Mouse (Mus musculus) embryo, embryonic 11.5 days (tissue): ENCODE results near the gene Ncam2.

Experiments
- DNase-seq: peaks from one replicate; pipeline ENCODE4 v3.0.0-alpha.2; 2012; ENCODE audit warnings: low read depth, low spot score

The Ncam2 gene

DNA sequence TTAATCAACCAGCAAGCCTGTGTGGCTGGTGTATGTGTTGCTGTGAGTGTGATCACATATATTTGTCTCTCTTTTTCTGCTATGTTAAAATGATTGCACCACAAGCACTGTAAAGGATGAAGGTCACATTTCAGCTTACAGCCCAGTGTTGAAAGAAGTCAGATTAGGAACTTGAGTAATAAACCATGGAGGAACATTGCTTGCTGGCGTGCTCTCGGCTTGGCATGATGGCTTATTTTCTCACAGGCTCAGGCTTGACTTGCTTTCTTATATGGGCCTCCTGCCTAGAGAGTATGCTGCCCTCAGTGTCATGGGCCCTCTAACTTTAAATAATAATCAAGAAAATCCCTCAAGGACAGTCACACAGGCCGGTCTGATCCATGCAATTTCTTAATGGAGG lies 449.8 kb downstream of the Ncam2 start:
- DNase-seq, result no peak

DNA sequence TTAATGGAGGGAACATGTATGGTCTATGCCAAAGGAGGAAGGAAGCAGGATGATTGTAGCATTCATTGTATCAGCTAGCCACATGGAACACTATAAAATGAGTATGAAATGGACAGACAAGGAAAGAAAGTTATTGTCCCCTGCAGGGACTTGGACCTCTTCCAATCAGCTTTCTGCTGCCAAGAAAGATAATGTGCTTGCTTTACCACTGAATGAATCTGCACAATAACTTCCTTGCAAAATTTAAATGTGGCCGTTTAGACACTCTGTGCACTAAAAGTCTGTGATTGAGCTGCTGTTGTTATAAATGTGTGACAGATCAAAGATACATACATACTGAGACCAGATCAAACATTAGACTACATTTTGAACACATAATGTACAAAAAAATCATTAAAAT lies 451.1 kb downstream of the Ncam2 start:
- no peak for DNase-seq

DNA sequence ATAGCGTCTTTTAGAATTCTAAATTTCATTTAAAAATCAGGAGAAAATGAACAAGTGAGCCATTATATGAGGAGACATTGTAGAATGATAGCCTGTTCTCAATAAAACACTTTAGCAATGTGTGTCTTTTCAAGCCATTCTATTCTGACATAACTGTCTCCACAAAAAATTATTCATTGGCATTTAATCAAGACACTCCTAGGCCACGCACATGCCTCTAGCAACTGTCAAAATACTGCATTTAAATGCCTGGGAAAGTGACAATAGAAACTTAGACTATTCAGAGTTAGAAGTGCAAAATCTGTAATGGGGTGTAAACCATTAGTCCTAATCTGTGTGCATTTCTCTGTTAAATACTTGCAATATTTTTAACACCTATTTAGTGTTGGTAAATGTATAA lies 456.1 kb downstream of the Ncam2 start:
- DNase-seq, result no peak

DNA sequence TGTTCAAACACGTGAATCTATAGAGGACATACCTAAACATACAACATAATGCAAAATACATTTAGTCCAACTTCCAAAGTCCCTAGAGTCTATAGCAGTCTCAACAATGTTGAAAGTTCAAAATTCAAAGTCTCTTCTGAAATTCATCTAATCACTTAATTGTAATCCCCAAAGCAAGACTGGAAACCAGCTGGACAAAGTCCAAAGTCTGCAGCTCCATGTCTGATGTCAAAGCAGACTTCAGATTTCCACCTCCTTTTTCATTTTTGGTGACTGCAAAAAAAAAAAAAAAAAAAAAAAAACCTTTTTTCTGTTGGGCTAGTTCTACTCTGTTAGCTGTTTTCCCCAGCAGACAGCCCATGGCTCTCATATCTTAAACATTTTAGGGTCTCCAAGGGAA lies 473.4 kb downstream of the Ncam2 start:
- no peak for DNase-seq

DNA sequence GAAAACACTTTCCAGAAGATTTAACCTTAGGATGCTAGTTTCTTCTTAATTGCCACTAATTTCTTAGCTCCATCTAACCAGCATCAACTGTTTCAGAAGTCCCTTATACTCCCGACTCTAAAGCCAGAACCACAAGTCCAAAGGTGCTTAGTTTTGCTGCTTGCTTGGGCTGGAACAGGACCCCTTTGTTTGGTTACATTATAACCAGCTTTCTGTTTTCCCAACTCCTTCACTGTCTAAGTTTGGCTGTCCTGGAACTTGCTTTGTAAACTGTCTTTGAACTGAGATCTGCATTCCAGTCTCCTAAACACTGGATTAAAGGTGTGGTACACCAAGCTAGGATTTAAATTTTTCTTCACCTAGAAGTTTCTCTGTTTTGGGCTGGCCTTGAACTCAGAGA lies 475.0 kb downstream of the Ncam2 start:
- no peak for DNase-seq
